Mouse (Mus musculus) midbrain, postnatal 0 days (tissue): Measurements from ENCODE around the gene Foxp1. TPM values are rescaled to one million over a fixed set of nuclear protein-coding genes. Genes with fewer than 3 reads are reported as not detected.

Source experiments
- ATAC-seq: fragments of 200-750 bp; cut with Nextera tagmentation; 2 replicates; pipeline ENCODE4 v1.8.0; 2017; ENCODE audit warnings: moderate number of reproducible peaks, mild to moderate bottlenecking, moderate TSS enrichment, moderate library complexity; ENCODE audit not compliant: low FRiP score
- DNase-seq: peaks from one replicate; pipeline ENCODE4 v3.0.0-alpha.2; 2015; ENCODE audit warnings: low spot score
- H3K27ac ChIP-seq: fragments of 300-500 bp; sonication (generic); 2 replicates; pipeline ENCODE4 v1.5.1; 2014; ENCODE audit warnings: low read depth, mild to moderate bottlenecking, low read length, mixed read lengths
- H3K27me3 ChIP-seq: fragments of 300-500 bp; sonication (generic); 2 replicates; pipeline ENCODE4 v1.6.1; 2014; ENCODE audit warnings: low read length, control low read depth, mixed read lengths; ENCODE audit not compliant: insufficient read depth
- H3K36me3 ChIP-seq: fragments of 300-500 bp; sonication (generic); 2 replicates; pipeline ENCODE4 v1.6.1; 2014; ENCODE audit warnings: low read length, control low read depth, mixed read lengths; ENCODE audit not compliant: insufficient read depth
- H3K4me1 ChIP-seq: fragments of 300-500 bp; sonication (generic); 2 replicates; pipeline ENCODE4 v1.6.1; 2014; ENCODE audit warnings: mild to moderate bottlenecking, control low read depth, antibody characterized with exemption, low read length, mixed read lengths; ENCODE audit not compliant: insufficient read depth
- H3K4me2 ChIP-seq: fragments of 300-500 bp; sonication (generic); 2 replicates; pipeline ENCODE4 v1.6.1; 2014; ENCODE audit warnings: low read depth, mild to moderate bottlenecking, low read length, mixed read lengths; ENCODE audit not compliant: poor library complexity, severe bottlenecking
- H3K4me3 ChIP-seq: fragments of 300-500 bp; sonication (generic); 2 replicates; pipeline ENCODE4 v1.5.1; 2014; ENCODE audit warnings: low read depth, mild to moderate bottlenecking, low read length, moderate library complexity
- H3K9ac ChIP-seq: fragments of 300-500 bp; sonication (generic); replicated peaks from 2 replicates; pipeline ENCODE4 v1.6.1; 2014; ENCODE audit warnings: mild to moderate bottlenecking, low read length, moderate library complexity, mixed read lengths; ENCODE audit not compliant: poor library complexity, severe bottlenecking
- H3K9me3 ChIP-seq: fragments of 300-500 bp; sonication (generic); 2 replicates; pipeline ENCODE4 v1.6.1; 2016; ENCODE audit warnings: low read length, control low read depth
- CTCF ChIP-seq: IDR thresholded peaks from 2 replicates; pipeline ENCODE4 v1.5.1; 2016; ENCODE audit warnings: antibody characterized with exemption, mild to moderate bottlenecking
- WGBS: fragments of 180-500 bp; shearing (Covaris S2); extraction: QIAGEN DNeasy Blood & Tissue Kit; methylation state at CpG from one replicate; pipeline ENCODE4 v1.1.7; 2014; 5-methylcytosine and 5-hydroxymethylcytosine counted together
- polyA plus RNA-seq: library from polyadenylated mRNA; unstranded; fragments of >200 nt; fragmentation: Nextera tagmentation; extraction: Ambion mirVana; gene quantifications from 2 replicates; pipeline ENCODE4 v1.2.1, GENCODE M21; 2015
- total RNA-seq: library from RNA; depleted of rRNA; stranded (reverse); fragments of >200 nt; gene quantifications from 2 replicates; pipeline ENCODE4 v1.2.3, GENCODE M21; 2014

Foxp1 gene
- total and polyA plus RNA-seq, 2 experiments from 2014 or later: 71.1 to 74.3 TPM

GRCm38 (mm10) chr6:99038977-99039376 is 483.5 kb downstream of the Foxp1 start:
- 91% methylated on average over 2 of the region's 2 CpGs for WGBS
- Histone ChIP-seq H3K4me1 (no peaks in the 10 kb centered on the region), H3K4me3 (no peak overlapping the region), H3K36me3 (no peaks in the 10 kb centered on the region), H3K27ac (no peak overlapping the region), H3K9me3 (no peaks in the 10 kb centered on the region), H3K27me3 (no peaks in the 10 kb centered on the region), H3K4me2 (no peak overlapping the region), H3K9ac (no peak overlapping the region)
- TF ChIP-seq CTCF: no peak
- ATAC-seq: no peak
- DNase-seq: no peak

DNA sequence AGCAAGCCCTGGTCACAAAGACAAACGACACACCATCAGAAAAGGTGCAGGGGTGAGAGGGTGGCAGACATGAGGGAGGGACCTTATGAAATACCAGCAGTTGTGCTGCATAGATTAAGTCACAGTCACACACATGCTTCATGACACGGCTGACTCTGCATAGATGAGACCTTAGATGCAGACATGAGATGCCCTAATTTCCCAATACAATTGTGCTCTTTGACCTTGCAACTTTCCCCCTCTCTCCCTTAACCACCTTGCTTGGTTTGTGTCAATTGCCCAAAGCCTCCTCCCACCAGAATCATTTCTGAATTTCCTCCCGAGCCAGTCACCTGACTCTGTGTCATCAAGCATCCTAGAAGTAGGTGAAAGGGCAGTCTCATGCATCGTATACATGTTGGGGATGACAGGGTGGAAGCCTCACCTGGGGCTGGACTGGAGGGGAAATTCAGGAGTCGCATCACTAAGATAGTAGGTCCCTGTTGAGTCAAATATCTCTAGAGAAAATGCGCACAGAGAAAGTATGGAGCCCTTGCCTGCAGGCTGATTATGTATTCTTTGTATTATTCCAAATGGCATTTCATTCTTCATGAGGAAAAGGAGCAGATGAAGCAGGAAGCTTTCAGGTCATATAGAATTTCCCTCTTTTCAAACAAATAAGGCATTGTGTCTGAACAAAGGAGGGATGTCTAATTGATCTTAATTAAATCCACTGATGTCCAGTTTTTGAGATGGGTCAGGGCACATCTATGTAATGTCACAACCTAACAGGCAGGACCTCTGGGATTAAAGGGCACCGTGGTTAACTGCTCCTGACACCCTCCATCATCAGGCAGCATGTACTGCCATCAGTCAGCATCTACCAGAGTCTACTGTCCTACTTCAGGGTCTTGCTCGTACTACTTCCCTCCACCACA is 486.8 kb downstream of the Foxp1 start:
- Histone ChIP-seq H3K4me1 (no peaks in the 10 kb centered on the region), H3K9ac (no peak overlapping the region), H3K9me3 (no peaks in the 10 kb centered on the region), H3K4me2 (no peak overlapping the region), H3K36me3 (no peaks in the 10 kb centered on the region), H3K4me3 (no peak overlapping the region), H3K27ac (no peak overlapping the region), H3K27me3 (no peaks in the 10 kb centered on the region)
- 93% methylated on average over 8 of the region's 8 CpGs for WGBS
- DNase-seq: no peak
- ATAC-seq: no peak
- no peak for TF ChIP-seq CTCF

GRCm38 (mm10) chr6:99033062-99033461 is 489.5 kb downstream of the Foxp1 start:
- Histone ChIP-seq H3K27me3 (no peaks in the 10 kb centered on the region), H3K36me3 (no peaks in the 10 kb centered on the region), H3K4me2 (no peak overlapping the region), H3K27ac (no peak overlapping the region), H3K4me3 (no peak overlapping the region), H3K9ac (no peak overlapping the region), H3K4me1 (no peaks in the 10 kb centered on the region), H3K9me3 (no peaks in the 10 kb centered on the region)
- ATAC-seq (no peak), DNase-seq (no peak)
- 34% methylated on average over 6 of the region's 6 CpGs for WGBS
- peak; percentile 67 for TF ChIP-seq CTCF

GRCm38 (mm10) chr6:99031321-99031903 is 491.1 kb downstream of the Foxp1 start:
- Histone ChIP-seq H3K4me2 (no peak overlapping the region), H3K27me3 (no peaks in the 10 kb centered on the region), H3K27ac (no peak overlapping the region), H3K9me3 (no peaks in the 10 kb centered on the region), H3K4me1 (no peaks in the 10 kb centered on the region), H3K9ac (no peak overlapping the region), H3K4me3 (no peak overlapping the region), H3K36me3 (no peaks in the 10 kb centered on the region)
- ATAC-seq: no peak
- WGBS: 86% methylated on average over 9 of the region's 9 CpGs
- no peak for DNase-seq
- no peak for TF ChIP-seq CTCF

DNA sequence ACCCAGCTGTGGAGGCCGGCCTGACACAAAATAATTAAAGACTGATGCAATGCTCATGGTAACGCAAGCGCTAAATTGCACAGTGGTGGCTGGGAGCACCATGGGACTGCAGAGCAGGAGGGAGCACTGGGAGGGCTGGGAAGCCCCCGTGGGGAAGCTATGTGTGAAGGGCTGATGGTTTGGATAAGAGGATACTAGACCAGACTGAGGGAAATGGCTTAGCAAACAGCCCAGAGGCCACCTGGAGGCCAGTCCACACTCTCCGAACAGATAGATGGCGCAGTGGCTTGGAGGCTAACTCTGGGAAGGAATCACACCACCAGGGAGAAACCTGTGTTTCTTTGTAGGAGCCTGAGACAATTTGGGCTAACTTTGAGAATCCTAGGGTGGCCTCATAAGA is 492.3 kb downstream of the Foxp1 start:
- 43% methylated on average over 6 of the region's 6 CpGs for WGBS
- H3K4me1 ChIP-seq: no peaks in the 10 kb centered on the region
- no peaks in the 10 kb centered on the region for H3K27me3 ChIP-seq
- H3K9me3 ChIP-seq: no peaks in the 10 kb centered on the region
- DNase-seq (peak; percentile 35), ATAC-seq (no peak)
- H3K4me3 ChIP-seq: no peak overlapping the region
- no peaks in the 10 kb centered on the region for H3K36me3 ChIP-seq
- TF ChIP-seq CTCF: peak; percentile 47
- no peak overlapping the region for H3K27ac ChIP-seq
- H3K9ac ChIP-seq: no peak overlapping the region
- H3K4me2 ChIP-seq: no peak overlapping the region

DNA sequence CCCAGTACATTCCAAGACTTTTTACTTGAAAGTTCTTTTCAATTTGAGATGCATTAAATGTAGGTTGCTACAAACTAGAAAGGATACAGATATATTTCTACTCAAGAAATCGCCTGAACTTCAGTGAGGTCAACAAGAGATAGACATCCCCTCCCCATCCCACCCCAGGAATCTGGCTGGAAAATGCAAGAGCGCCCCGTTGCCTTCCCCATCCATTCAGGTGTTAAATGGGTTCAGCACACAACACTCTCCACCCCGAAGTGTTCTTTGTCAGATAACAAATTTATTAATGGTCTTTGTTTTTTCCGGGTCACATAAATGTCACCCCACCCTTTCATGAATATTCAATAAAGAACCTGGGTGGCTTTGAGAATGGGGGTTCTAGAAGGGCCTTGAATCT is 493.1 kb downstream of the Foxp1 start:
- H3K4me2 ChIP-seq: no peak overlapping the region
- H3K9me3 ChIP-seq: no peaks in the 10 kb centered on the region
- 38% methylated on average over 5 of the region's 5 CpGs for WGBS
- H3K27ac ChIP-seq: no peak overlapping the region
- no peak for ATAC-seq
- no peak for TF ChIP-seq CTCF
- no peak overlapping the region for H3K4me3 ChIP-seq
- no peak for DNase-seq
- no peak overlapping the region for H3K9ac ChIP-seq
- H3K36me3 ChIP-seq: no peaks in the 10 kb centered on the region
- no peaks in the 10 kb centered on the region for H3K27me3 ChIP-seq
- no peaks in the 10 kb centered on the region for H3K4me1 ChIP-seq
